Mouse (Mus musculus): ENCODE results near the gene Olfr51. TPM values are rescaled to one million over a fixed set of nuclear protein-coding genes. Genes with fewer than 3 reads are reported as not detected.
"Not testable (repeated sequence)": the region's sequence is repeated elsewhere in the genome, so short reads cannot be mapped to it uniquely, and the experiment has no call there.

Olfr51 gene
- not detected for total RNA-seq (2021)
- long read RNA-seq, result 0 reads

DNA sequence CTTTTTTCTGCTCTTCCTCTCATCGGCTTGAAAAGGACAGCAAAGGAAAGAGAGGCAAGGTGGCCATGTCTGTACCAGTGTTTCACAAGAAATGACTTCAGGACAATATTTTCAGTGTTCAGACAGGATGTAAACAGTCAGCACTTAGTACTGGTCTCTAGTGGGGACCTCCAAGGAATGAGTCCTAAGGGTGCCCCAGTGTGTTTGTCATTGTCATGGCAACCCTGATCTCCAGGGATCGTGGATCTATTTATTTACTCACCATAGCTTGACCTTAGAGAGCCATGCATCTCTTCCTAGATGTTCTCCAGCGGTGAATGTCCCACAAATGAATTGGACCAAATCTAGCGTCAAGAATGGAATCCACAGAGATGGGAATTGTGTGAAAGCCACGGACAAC, at the start of gene Olfr51:
TSS of gene Olfr51 (plus strand) at position 301 of the 400 bp plus-strand sequence.
- no peak for DNase-seq (ENCODE audit: low spot score in 2 of 2)

- no peak for DNase-seq (ENCODE audit: low spot score in 2 of 2)
These were observed 49.7 kb upstream of the Olfr51 start, which contains the start of gene Prop1 for GRCm38 (mm10) chr11:50953665-50954064. Gene Prop1, minus strand, starts transcription at chr11:50953765.

DNA sequence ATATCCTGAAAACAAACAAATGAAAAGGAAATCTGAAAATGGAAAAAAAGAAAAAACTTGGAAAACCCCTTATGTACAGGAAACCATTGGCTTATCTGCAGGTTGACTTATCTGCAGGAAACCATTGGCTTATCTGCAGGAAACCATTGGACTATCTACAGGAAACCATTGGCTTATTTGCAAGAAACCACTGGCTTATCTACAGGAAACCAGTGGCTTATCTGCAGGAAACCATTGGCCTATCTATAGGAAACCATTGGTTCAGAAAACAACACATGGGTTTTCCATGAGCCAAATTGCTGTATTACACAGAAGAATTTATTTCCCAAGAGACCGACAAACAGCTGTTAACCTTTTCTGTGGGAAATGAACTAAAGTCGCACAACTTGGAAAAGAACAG, 38.5 kb upstream of the Olfr51 start:
- DNase-seq (ENCODE audit: low spot score in 2 of 2), result no peak

- DNase-seq (ENCODE audit: low spot score in 2 of 2), result no peak
These were observed 37.2 kb upstream of the Olfr51 start, which contains the start of gene Olfr1378 for GRCm38 (mm10) chr11:50966230-50966629. Gene Olfr1378, plus strand, starts transcription at chr11:50966530.

DNA sequence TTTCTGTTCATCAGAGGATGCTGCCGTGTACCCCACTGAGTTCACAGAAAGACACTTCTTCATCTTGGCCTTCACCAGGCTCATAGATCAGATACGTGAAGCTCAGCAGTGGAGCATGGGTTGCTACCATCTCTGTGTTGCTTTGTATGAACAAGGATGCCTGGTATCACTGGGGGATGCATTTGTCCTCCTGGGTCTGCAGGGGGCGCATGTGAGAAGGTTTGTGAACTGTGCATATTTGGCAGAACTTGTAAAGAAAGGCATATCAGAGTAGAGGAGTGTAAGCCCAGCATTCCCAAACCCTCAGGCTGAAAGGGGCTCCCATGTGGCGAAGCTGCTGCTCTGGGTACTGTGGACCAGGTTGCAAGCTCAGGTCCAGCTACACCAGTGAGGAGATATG, 26.2 kb upstream of the Olfr51 start:
- DNase-seq (ENCODE audit: low spot score in 2 of 2), result no peak

DNA sequence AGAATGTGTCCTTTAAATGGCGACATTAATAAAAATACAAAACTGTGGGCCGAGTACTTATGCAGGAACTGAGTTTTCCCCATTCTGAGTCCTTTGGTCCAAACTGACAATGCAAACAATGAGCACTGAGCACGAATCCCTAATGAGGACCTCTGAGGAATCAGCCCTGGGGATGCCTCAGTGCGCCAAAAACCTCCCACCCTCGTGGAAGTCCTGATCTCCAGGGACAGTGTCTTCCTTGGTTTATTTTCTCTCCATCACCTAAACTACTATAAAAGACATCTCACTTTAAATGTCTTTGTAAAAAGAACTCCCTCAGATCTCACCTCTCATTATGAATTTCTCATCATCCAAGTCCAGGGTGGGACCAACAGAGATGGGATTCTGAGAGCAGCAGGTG, 21.7 kb upstream of the Olfr51 start, which contains the start of gene Olfr1377:
TSS of gene Olfr1377 (plus strand) at position 301 of the 400 bp plus-strand sequence.
- no peak for DNase-seq (ENCODE audit: low spot score in 2 of 2)

GRCm38 (mm10) chr11:51011821-51012220, 8.4 kb downstream of the Olfr51 start:
- DNase-seq (ENCODE audit: low spot score in 2 of 2), result no peak

DNA sequence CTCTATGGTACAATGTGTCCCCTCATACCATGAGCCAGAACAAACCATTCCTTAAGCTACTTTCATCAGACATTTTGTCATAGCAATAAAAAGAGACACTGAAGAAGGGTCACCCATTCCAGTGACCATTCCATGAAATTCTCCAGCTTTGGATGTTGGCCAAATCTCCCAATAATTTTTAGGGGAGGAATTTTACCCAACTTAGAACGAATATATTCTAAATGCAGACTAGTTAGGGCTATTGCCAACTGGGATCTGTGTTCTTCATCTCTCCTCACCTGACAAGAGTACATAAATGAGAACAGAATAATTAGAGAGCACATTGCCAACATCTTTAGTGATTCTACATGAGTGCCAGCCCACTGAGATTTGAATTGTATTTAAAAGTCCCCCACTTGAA, 10.5 kb downstream of the Olfr51 start, which contains the start of gene Olfr54:
TSS of gene Olfr54 (plus strand) at position 301 of the 400 bp plus-strand sequence.
- DNase-seq (ENCODE audit: low spot score in 2 of 2), result no peak

GRCm38 (mm10) chr11:51016341-51016740, 12.9 kb downstream of the Olfr51 start:
- DNase-seq (ENCODE audit: low spot score in 2 of 2), result no peak

DNA sequence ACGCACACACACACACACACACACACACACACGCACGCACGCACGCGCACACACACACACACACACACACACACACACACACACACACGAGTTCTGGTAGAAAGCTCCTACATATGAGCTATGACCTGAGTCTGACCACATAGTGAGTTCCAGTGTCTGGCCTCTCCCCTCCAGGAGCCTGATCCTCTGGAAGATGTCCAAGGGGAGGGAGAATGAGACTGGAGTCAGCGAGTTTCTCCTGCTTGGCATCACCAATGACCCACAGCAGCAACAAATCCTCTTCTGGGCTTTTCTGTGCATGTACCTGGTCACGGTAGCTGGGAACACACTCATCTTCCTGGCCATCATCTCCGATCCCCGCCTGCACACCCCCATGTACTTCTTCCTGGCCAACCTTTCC, 23.4 kb downstream of the Olfr51 start:
- not testable (repeated sequence) for DNase-seq (ENCODE audit: low spot score in 2 of 2)

DNA sequence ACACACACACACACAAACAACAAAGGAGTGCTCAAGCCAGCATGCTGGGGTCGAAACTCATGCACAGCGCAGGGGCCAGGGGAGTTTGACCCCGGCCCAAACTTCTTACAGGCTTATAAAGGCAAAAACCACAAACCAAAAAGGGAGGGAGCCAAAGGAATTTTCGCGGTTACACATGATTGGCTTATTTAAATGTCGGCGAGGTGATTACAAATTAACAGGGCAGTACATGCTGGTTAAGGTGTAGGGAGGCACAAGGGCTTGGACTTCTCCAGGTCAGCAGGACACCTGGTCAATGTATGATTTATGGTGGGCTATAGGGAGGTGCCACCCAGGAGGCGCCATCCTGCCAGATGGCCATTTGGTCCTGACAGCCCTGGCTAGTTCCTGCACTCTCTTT, 26.0 kb downstream of the Olfr51 start:
- DNase-seq (ENCODE audit: low spot score in 2 of 2), result not testable (repeated sequence)

- DNase-seq (ENCODE audit: low spot score in 2 of 2), result no peak
These were observed 26.8 kb downstream of the Olfr51 start for GRCm38 (mm10) chr11:51030225-51030624.

GRCm38 (mm10) chr11:51032851-51033250, 29.5 kb downstream of the Olfr51 start:
- peak in 1 of 2 experiments; percentile 12 for DNase-seq (ENCODE audit: low spot score in 2 of 2)

DNA sequence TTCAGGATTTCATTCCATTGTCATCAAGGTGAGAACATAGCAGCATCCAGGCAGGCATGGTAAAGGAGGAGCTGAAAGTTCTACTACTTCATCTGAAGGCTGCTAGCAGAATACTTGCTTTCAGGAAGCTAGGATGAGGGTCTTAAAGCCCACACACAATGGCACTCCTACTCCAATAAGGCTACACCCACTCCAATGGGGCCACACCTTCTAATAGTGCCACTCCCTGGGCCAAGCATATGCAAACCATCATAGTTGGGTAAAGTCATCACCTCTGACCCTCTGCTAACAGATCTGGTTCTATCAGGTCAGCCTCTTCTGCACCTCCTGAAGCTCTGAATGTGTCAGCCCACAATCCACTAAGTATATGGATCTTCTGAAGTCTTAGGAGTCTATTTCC, 30.7 kb downstream of the Olfr51 start:
- DNase-seq (ENCODE audit: low spot score in 2 of 2), result not testable (repeated sequence)

DNA sequence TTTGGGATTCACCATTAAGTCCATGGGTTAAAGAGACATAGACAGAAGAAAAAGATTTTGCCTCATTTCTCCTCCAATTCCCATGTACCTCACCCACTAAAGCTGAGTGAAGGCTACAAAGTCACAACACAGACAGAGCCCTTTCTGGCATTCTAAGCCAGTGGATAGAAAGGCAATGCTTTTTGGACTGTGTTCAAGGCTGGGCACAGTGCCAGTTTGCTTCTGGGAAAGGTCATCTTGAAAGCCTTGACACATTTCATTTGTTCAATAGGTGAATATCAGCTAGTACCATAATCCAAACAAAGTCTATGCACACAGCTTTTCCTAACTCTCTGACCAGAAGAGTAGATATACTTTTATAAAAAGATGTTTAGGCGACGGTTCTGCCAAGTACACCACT, 32.6 kb downstream of the Olfr51 start:
- no peak for DNase-seq (ENCODE audit: low spot score in 2 of 2)

DNA sequence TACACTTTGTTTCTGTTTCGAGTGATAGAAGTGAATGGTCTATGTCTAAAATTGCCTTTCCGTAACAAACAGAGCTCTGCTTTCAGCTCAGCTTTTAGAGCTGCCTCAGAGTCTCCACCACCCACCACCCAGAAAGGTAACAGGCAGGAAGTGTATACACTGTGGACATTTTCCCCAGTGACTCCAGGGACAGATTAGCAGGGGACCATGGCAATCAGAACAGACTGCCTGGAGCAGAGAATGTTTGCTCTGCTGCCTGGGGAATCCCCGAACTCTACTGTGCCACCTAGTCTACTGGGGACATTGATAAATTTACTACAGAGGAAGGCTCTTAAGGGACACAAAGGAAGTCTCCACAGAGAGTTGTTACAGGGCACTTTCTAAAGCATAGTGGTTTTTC, 41.4 kb downstream of the Olfr51 start:
- DNase-seq (ENCODE audit: low spot score in 2 of 2), result not testable (repeated sequence)

DNA sequence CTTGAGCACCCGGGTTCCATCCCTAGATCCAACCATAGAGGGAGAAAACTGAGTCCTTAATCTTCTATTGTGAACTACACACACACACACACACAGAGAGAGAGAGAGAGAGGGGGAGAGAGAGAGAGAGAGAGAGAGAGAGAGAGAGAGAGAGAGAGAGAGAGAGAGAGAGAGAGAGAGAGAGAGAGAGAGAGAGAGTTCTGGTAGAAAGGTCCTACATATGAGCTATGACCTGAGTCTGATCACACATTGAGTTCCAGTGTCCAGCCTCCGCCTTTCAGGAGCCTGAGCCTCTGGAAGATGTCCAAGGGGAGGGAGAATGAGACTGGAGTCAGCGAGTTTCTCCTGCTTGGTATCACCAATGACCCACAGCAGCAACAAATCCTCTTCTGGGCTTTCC, 44.4 kb downstream of the Olfr51 start, which contains the start of gene Olfr1375:
TSS of gene Olfr1375 (plus strand) at position 301 of the 400 bp plus-strand sequence.
- DNase-seq (ENCODE audit: low spot score in 2 of 2), result not testable (repeated sequence)

DNA sequence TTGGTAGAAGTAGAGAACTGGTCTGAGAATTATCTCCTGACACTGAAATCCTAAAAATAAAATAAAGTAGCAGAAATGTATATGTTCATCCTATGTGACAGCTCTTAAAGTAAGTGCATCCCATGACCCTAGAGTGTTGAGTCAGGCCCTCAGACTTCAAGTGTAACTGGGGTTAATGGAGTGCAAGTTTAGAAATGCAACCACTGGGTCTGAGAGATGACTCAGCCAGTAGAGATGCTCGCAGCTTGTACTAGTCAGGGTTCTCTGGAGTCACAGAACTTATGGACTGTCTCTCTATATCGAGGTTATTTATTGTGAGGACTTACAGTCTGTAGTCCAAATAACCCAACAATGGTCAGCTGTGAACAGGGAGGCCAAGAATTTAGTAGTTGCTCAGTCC, 48.3 kb downstream of the Olfr51 start:
- DNase-seq (ENCODE audit: low spot score in 2 of 2), result no peak

DNA sequence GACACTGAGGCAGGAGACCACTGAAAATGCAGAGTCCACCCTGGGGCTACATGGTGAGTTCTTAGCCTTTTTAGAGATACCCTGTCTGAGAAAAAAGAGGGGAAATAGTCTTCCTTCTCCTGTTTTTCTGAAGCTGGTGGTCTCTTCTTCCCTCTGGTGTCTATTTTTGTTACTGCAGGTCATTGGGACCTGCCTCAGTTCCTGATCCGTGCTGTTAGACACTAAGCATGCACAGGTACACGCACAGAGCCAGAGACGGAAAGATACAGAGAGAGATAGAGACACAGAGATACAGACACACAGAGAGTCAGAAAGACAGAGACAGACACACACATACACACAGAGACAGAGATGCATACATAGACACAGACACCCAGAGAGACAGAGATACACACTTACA, 49.8 kb downstream of the Olfr51 start:
- DNase-seq (ENCODE audit: low spot score in 2 of 2), result peak in 1 of 2 experiments; percentile 24

GRCm38 (mm10) chr11:51059151-51059571, 55.8 kb downstream of the Olfr51 start, which contains the start of gene Zfp354a:
Gene Zfp354a, plus strand, starts transcription at chr11:51059257.
- peak; percentile 52 to 78 for DNase-seq (ENCODE audit: low spot score in 2 of 2)
